Mouse (Mus musculus): ENCODE measurements around the gene Ccdc40. TPM values are rescaled to one million over a fixed set of nuclear protein-coding genes. Genes with fewer than 3 reads are reported as not detected.

The Ccdc40 gene
- polyA plus RNA-seq, 1 experiment = 0.18 TPM

DNA sequence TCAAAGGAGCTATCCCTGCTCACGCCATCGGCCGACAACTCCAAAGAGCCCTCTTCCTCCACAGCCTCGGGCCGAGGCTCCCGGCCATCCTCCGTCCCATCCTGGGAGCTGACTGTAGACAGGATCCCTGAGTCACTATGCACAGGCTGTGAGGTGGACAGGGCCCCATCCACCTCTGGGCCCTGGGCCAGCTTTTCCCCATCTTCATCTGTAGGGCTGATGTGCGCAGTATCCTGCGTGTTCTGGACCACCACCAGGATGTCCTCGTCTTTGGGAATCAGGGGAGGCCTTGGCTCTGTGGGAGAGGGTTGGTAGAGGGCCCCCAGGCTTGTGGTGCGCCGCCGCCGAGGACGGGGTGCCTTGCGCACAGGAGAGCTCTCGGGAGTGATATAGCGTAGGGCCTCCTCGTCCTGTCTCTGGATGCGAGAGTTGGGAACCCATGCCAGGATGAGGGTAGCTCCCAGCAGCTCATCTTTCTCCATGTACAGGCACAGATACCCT lies 19.5 kb upstream of the Ccdc40 start:
- Histone ChIP-seq H3K36me3 (ENCODE audit: control insufficient read depth, insufficient read depth, low read length) (no peaks in the 10 kb centered on the region), H3K27me3 (ENCODE audit: control insufficient read depth, insufficient read depth, low read length) (no peaks in the 10 kb centered on the region), H3K4me3 (ENCODE audit: low read depth, low read length) (no peak overlapping the region), H3K27ac (ENCODE audit: insufficient read depth, low read depth, low read length) (no peak overlapping the region), H3K4me1 (ENCODE audit: control insufficient read depth, insufficient read depth, insufficient read length, low read length) (peaks cover 6% of the 10 kb centered on the region; the same call in 1 of the 2 replicates)
- 95% methylated on average over 20 of the region's 20 CpGs for WGBS
- TF ChIP-seq CTCF (IDR thresholded peaks at IDR 0.05; ENCODE audit: extremely low read depth, insufficient read length, insufficient replicate concordance, low read depth, low read length) (no peak), POLR2A (IDR thresholded peaks at IDR 0.05; ENCODE audit: low read depth, low read length) (no peak)

DNA sequence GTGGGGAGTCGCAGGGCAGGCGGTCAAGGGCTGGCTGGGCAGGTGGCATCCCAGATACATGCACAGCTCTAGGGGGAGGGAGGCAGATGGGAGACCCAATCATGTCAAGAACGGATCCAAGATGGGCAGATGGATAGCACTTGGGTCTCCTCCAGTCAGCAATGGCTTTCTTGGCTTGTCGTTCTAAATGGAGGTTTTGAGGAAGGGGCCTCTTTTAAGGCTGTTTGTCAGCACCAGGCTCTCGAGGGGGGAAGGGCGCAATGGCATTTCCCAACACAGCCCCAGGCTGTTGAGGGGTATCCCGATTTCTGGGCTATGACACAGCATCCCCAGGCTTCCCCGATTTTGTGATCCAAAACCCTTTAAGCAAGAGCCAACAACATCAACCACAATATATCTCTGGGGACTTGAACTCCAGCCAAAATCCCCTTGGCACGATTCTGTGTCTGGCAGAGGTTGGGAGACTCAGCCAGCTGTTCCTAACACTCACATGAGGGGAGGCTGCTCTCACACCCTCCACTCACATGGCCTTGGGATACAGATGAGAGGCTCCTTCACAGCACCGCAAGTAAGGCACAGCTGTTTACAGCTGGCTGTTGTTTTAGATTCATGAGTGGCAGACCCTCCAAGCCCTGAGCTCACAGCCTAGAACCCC lies 18.9 kb upstream of the Ccdc40 start:
- WGBS = 69% methylated on average over 10 of the region's 10 CpGs
- TF ChIP-seq CTCF (IDR thresholded peaks at IDR 0.05; ENCODE audit: extremely low read depth, insufficient read length, insufficient replicate concordance, low read depth, low read length) = no peak
- TF ChIP-seq POLR2A (IDR thresholded peaks at IDR 0.05; ENCODE audit: low read depth, low read length) = no peak
- Histone ChIP-seq H3K4me3 (ENCODE audit: low read depth, low read length) (no peak overlapping the region), H3K4me1 (ENCODE audit: control insufficient read depth, insufficient read depth, insufficient read length, low read length) (peaks cover 9% of the 10 kb centered on the region; the same call in 1 of the 2 replicates), H3K27ac (ENCODE audit: insufficient read depth, low read depth, low read length) (no peak overlapping the region), H3K36me3 (ENCODE audit: control insufficient read depth, insufficient read depth, low read length) (no peaks in the 10 kb centered on the region), H3K27me3 (ENCODE audit: control insufficient read depth, insufficient read depth, low read length) (no peaks in the 10 kb centered on the region)

- no peak for TF ChIP-seq POLR2A (IDR thresholded peaks at IDR 0.05; ENCODE audit: low read depth, low read length)
- no peak for TF ChIP-seq CTCF (IDR thresholded peaks at IDR 0.05; ENCODE audit: extremely low read depth, insufficient read length, insufficient replicate concordance, low read depth, low read length)
- H3K27ac ChIP-seq (ENCODE audit: insufficient read depth, low read depth, low read length) = no peak overlapping the region
- H3K27me3 ChIP-seq (ENCODE audit: control insufficient read depth, insufficient read depth, low read length) = no peaks in the 10 kb centered on the region
- no peaks in the 10 kb centered on the region for H3K36me3 ChIP-seq (ENCODE audit: control insufficient read depth, insufficient read depth, low read length)
- 76% methylated on average over 32 of the region's 32 CpGs for WGBS
- no peak overlapping the region for H3K4me3 ChIP-seq (ENCODE audit: low read depth, low read length)
- H3K4me1 ChIP-seq (ENCODE audit: control insufficient read depth, insufficient read depth, insufficient read length, low read length) = peaks cover 16% of the 10 kb centered on the region
Observed at GRCm38 (mm10) chr11:119210321-119211100, 17.9 kb upstream of the Ccdc40 start.

- Histone ChIP-seq H3K36me3 (ENCODE audit: control insufficient read depth, insufficient read depth, low read length) (no peaks in the 10 kb centered on the region), H3K27ac (ENCODE audit: insufficient read depth, low read depth, low read length) (no peak overlapping the region), H3K4me1 (ENCODE audit: control insufficient read depth, insufficient read depth, insufficient read length, low read length) (peaks cover 26% of the 10 kb centered on the region), H3K27me3 (ENCODE audit: control insufficient read depth, insufficient read depth, low read length) (no peaks in the 10 kb centered on the region), H3K4me3 (ENCODE audit: low read depth, low read length) (no peak overlapping the region)
- WGBS = 83% methylated on average over 21 of the region's 21 CpGs
- TF ChIP-seq CTCF (IDR thresholded peaks at IDR 0.05; ENCODE audit: extremely low read depth, insufficient read length, insufficient replicate concordance, low read depth, low read length) (no peak), POLR2A (IDR thresholded peaks at IDR 0.05; ENCODE audit: low read depth, low read length) (no peak)
Observed at GRCm38 (mm10) chr11:119211604-119212309, 16.6 kb upstream of the Ccdc40 start.

GRCm38 (mm10) chr11:119213166-119213885 lies 15.0 kb upstream of the Ccdc40 start:
- WGBS = 49% methylated on average over 19 of the region's 19 CpGs
- TF ChIP-seq POLR2A (IDR thresholded peaks at IDR 0.05; ENCODE audit: low read depth, low read length) (no peak), CTCF (IDR thresholded peaks at IDR 0.05; ENCODE audit: extremely low read depth, insufficient read length, insufficient replicate concordance, low read depth, low read length) (no peak)
- Histone ChIP-seq H3K36me3 (ENCODE audit: control insufficient read depth, insufficient read depth, low read length) (no peaks in the 10 kb centered on the region), H3K27ac (ENCODE audit: insufficient read depth, low read depth, low read length) (no peak overlapping the region), H3K4me1 (ENCODE audit: control insufficient read depth, insufficient read depth, insufficient read length, low read length) (peaks cover 26% of the 10 kb centered on the region), H3K27me3 (ENCODE audit: control insufficient read depth, insufficient read depth, low read length) (no peaks in the 10 kb centered on the region), H3K4me3 (ENCODE audit: low read depth, low read length) (no peak overlapping the region)

DNA sequence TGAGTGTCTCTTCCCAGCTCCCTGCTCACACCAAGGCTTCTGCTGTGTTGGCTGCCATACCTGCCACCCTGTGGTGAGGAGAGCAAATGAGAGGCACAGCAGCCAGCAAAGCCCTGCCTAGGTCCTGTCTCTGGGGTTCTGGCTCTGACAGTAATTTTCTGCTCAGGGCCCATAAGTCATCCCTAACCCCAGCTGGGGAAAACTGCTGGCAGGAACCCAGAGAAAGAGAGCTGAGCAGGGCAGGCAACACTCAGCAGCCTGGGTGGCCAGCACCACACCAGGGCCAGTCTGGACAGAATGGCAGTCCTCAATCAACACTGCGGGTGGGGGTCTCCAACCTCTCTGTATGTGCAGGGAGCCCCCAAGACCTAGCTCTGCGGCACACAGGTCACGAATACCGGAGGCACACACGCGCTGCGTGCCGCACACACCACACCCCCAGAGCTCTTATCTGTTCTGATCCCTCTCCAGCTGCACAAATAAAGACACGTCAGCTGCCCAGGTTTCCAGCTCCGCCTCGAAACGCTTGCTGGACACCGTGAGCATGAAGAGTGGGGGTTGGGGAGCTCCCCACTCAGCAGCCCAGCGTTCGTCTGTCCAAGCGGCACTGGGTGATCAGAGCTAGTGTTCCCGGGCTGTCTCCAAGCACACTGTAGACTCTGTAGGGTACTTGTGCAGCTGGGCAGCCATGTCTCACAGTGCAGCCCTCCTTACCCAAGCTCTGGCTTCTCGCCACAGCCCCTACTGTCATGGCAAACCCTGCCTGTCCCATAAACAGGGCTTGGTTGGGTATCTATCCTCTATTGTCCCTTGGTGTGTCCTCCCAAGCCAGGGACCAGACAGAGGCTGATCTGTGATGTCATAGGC lies 13.1 kb upstream of the Ccdc40 start:
- peaks cover 31% of the 10 kb centered on the region for H3K4me1 ChIP-seq (ENCODE audit: control insufficient read depth, insufficient read depth, insufficient read length, low read length)
- TF ChIP-seq CTCF (IDR thresholded peaks at IDR 0.05; ENCODE audit: extremely low read depth, insufficient read length, insufficient replicate concordance, low read depth, low read length) = no peak
- WGBS = 5% methylated on average over 18 of the region's 18 CpGs
- peak overlapping the region; percentile 48 for H3K27ac ChIP-seq (ENCODE audit: insufficient read depth, low read depth, low read length)
- peak overlapping the region; percentile 31 for H3K4me3 ChIP-seq (ENCODE audit: low read depth, low read length)
- H3K27me3 ChIP-seq (ENCODE audit: control insufficient read depth, insufficient read depth, low read length) = no peaks in the 10 kb centered on the region
- H3K36me3 ChIP-seq (ENCODE audit: control insufficient read depth, insufficient read depth, low read length) = no peaks in the 10 kb centered on the region
